Mouse (Mus musculus): ENCODE data around the gene Gm4027. TPM values are rescaled to one million over a fixed set of nuclear protein-coding genes. Genes with fewer than 3 reads are reported as not detected.
"Not testable (repeated sequence)": the region's sequence is repeated elsewhere in the genome, so short reads cannot be mapped to it uniquely, and the experiment has no call there.

Gene Gm4027
- total RNA-seq (2014; fragmentation: Nextera tagmentation), result 2.1 and 2.5 TPM in 2 replicates
- 0.06 and 0.98 TPM in 2 replicates for total RNA-seq (2017)
- 0.08 and 0.16 TPM in 2 replicates for polyA plus RNA-seq (2012)

- H3K9me3 ChIP-seq (replicated peaks); H3K4me3 ChIP-seq (ENCODE audit: low read depth, low read length); DNase-seq (ENCODE audit: low spot score); ATAC-seq (ENCODE audit: extremely low read depth, insufficient number of reproducible peaks, low FRiP score, poor library complexity, severe bottlenecking); H3K4me1 ChIP-seq (ENCODE audit: insufficient read depth, low read depth, low read length); H3K36me3 ChIP-seq (replicated peaks); H3K27me3 ChIP-seq (ENCODE audit: insufficient read depth, low read length): not testable (repeated sequence)
Observed at GRCm38 (mm10) chr12:87618569-87618968, at the start of gene Gm4027. Gene Gm4027, plus strand, starts transcription at chr12:87618869.

GRCm38 (mm10) chr12:87601388-87601787, 17.3 kb upstream of the Gm4027 start:
- not testable (repeated sequence) for H3K36me3 ChIP-seq (replicated peaks); H3K4me1 ChIP-seq (ENCODE audit: insufficient read depth, low read depth, low read length); DNase-seq (ENCODE audit: low spot score); H3K27me3 ChIP-seq (ENCODE audit: insufficient read depth, low read length); ATAC-seq (ENCODE audit: extremely low read depth, insufficient number of reproducible peaks, low FRiP score, poor library complexity, severe bottlenecking); H3K9me3 ChIP-seq (replicated peaks); H3K4me3 ChIP-seq (ENCODE audit: low read depth, low read length)

- not testable (repeated sequence) for H3K4me1 ChIP-seq (ENCODE audit: insufficient read depth, low read depth, low read length); H3K27me3 ChIP-seq (ENCODE audit: insufficient read depth, low read length); H3K36me3 ChIP-seq (replicated peaks); DNase-seq (ENCODE audit: low spot score); ATAC-seq (ENCODE audit: extremely low read depth, insufficient number of reproducible peaks, low FRiP score, poor library complexity, severe bottlenecking); H3K9me3 ChIP-seq (replicated peaks); H3K4me3 ChIP-seq (ENCODE audit: low read depth, low read length)
Observed at GRCm38 (mm10) chr12:87602388-87602787, 16.3 kb upstream of the Gm4027 start, which contains the start of gene Oog1. Gene Oog1, plus strand, starts transcription at chr12:87602688.

- H3K36me3 ChIP-seq (replicated peaks); H3K4me3 ChIP-seq (ENCODE audit: low read depth, low read length); ATAC-seq (ENCODE audit: extremely low read depth, insufficient number of reproducible peaks, low FRiP score, poor library complexity, severe bottlenecking); H3K4me1 ChIP-seq (ENCODE audit: insufficient read depth, low read depth, low read length); DNase-seq (ENCODE audit: low spot score); H3K27me3 ChIP-seq (ENCODE audit: insufficient read depth, low read length); H3K9me3 ChIP-seq (replicated peaks): not testable (repeated sequence)
Observed at GRCm38 (mm10) chr12:87644520-87644919, 25.9 kb downstream of the Gm4027 start, which contains the start of gene Gm16381. Gene Gm16381, minus strand, starts transcription at chr12:87644620.

- H3K27me3 ChIP-seq (ENCODE audit: insufficient read depth, low read length); DNase-seq (ENCODE audit: low spot score); H3K4me3 ChIP-seq (ENCODE audit: low read depth, low read length); H3K9me3 ChIP-seq (replicated peaks); H3K36me3 ChIP-seq (replicated peaks); H3K4me1 ChIP-seq (ENCODE audit: insufficient read depth, low read depth, low read length): not testable (repeated sequence)
- ATAC-seq (ENCODE audit: extremely low read depth, insufficient number of reproducible peaks, low FRiP score, poor library complexity, severe bottlenecking), result peak; percentile 96
Observed at GRCm38 (mm10) chr12:87652916-87653703, 34.4 kb downstream of the Gm4027 start.

Other genes with a start within 250 kb of the Gm4027 start
- 111 and 123 TPM in 2 replicates for gene Sptlc2, start 230.5 kb upstream of the Gm4027 start, total RNA-seq (2014; fragmentation: Nextera tagmentation)
- 197 and 212 TPM in 2 replicates for gene Sptlc2, start 230.5 kb upstream of the Gm4027 start, total RNA-seq (2017)
- gene Sptlc2, start 230.5 kb upstream of the Gm4027 start, polyA plus RNA-seq (2012), result 50.5 and 52.7 TPM in 2 replicates
- 62.5 and 68.0 TPM in 2 replicates for gene Slirp, start 175.0 kb upstream of the Gm4027 start, total RNA-seq (2014; fragmentation: Nextera tagmentation)
- gene Slirp, start 175.0 kb upstream of the Gm4027 start, total RNA-seq (2017), result 149 and 153 TPM in 2 replicates
- gene Slirp, start 175.0 kb upstream of the Gm4027 start, polyA plus RNA-seq (2012), result 4.6 and 7.3 TPM in 2 replicates
- gene Alkbh1, start 174.9 kb upstream of the Gm4027 start, total RNA-seq (2014; fragmentation: Nextera tagmentation), result 163 and 180 TPM in 2 replicates
- 104 and 106 TPM in 2 replicates for gene Alkbh1, start 174.9 kb upstream of the Gm4027 start, total RNA-seq (2017)
- gene Alkbh1, start 174.9 kb upstream of the Gm4027 start, polyA plus RNA-seq (2012), result 36.6 and 41.3 TPM in 2 replicates
- 148 and 150 TPM in 2 replicates for gene Snw1, start 146.6 kb upstream of the Gm4027 start, total RNA-seq (2014; fragmentation: Nextera tagmentation)
- 218 and 244 TPM in 2 replicates for gene Snw1, start 146.6 kb upstream of the Gm4027 start, total RNA-seq (2017)
- 22.6 and 29.8 TPM in 2 replicates for gene Snw1, start 146.6 kb upstream of the Gm4027 start, polyA plus RNA-seq (2012)
- gene Gm5788, start 124.1 kb upstream of the Gm4027 start, total RNA-seq (2014; fragmentation: Nextera tagmentation), result 3.8 TPM in 1 of 2 replicates, not detected in the other
- 0.52 and 1.1 TPM in 2 replicates for gene Gm5788, start 124.1 kb upstream of the Gm4027 start, total RNA-seq (2017)
- gene Gm5788, start 124.1 kb upstream of the Gm4027 start, polyA plus RNA-seq (2012), result 0.33 TPM in 1 of 2 replicates, not detected in the other
- not detected in 2 replicates for gene Gm8300, start 104.6 kb upstream of the Gm4027 start, total RNA-seq (2014; fragmentation: Nextera tagmentation)
- gene Gm8300, start 104.6 kb upstream of the Gm4027 start, total RNA-seq (2017), result 0.17 and 0.66 TPM in 2 replicates
- gene Gm8300, start 104.6 kb upstream of the Gm4027 start, polyA plus RNA-seq (2012), result not detected in 2 replicates
- not detected in 2 replicates for gene Oog1, start 16.2 kb upstream of the Gm4027 start, total RNA-seq (2014; fragmentation: Nextera tagmentation)
- 0.55 and 1.0 TPM in 2 replicates for gene Oog1, start 16.2 kb upstream of the Gm4027 start, total RNA-seq (2017)
- gene Oog1, start 16.2 kb upstream of the Gm4027 start, polyA plus RNA-seq (2012), result not detected in 2 replicates
- gene Gm16381, start 25.8 kb downstream of the Gm4027 start, total RNA-seq (2014; fragmentation: Nextera tagmentation), result not detected in 2 replicates
- not detected in 2 replicates for gene Gm16381, start 25.8 kb downstream of the Gm4027 start, total RNA-seq (2017)
- gene Gm16381, start 25.8 kb downstream of the Gm4027 start, polyA plus RNA-seq (2012), result not detected in 2 replicates
- gene Gm21319, start 156.9 kb downstream of the Gm4027 start, total RNA-seq (2014; fragmentation: Nextera tagmentation), result not detected in 2 replicates
- gene Gm21319, start 156.9 kb downstream of the Gm4027 start, total RNA-seq (2017), result not detected in 2 replicates
- gene Gm21319, start 156.9 kb downstream of the Gm4027 start, polyA plus RNA-seq (2012), result not detected in 2 replicates
- gene Gm21936, start 176.6 kb downstream of the Gm4027 start, total RNA-seq (2014; fragmentation: Nextera tagmentation), result not detected in 2 replicates
- gene Gm21936, start 176.6 kb downstream of the Gm4027 start, total RNA-seq (2017), result not detected in 2 replicates
- 0.24 TPM in 1 of 2 replicates, not detected in the other for gene Gm21936, start 176.6 kb downstream of the Gm4027 start, polyA plus RNA-seq (2012)
- not detected in 2 replicates for gene BB287469, start 197.7 kb downstream of the Gm4027 start, total RNA-seq (2014; fragmentation: Nextera tagmentation)
- gene BB287469, start 197.7 kb downstream of the Gm4027 start, total RNA-seq (2017), result not detected in 2 replicates
- not detected in 2 replicates for gene BB287469, start 197.7 kb downstream of the Gm4027 start, polyA plus RNA-seq (2012)
- not detected in 2 replicates for gene Gm2001, start 223.5 kb downstream of the Gm4027 start, total RNA-seq (2014; fragmentation: Nextera tagmentation)
- not detected in 2 replicates for gene Gm2001, start 223.5 kb downstream of the Gm4027 start, total RNA-seq (2017)
- not detected in 2 replicates for gene Gm2001, start 223.5 kb downstream of the Gm4027 start, polyA plus RNA-seq (2012)